Mouse (Mus musculus): Measurements from ENCODE around the gene Apol7a. TPM values are rescaled to one million over a fixed set of nuclear protein-coding genes. Genes with fewer than 3 reads are reported as not detected.

The Apol7a gene
- polyA plus RNA-seq, 1 experiment from 2014 or later = 2.8 TPM

GRCm38 (mm10) chr15:77350117-77350516, 48.8 kb downstream of the Apol7a start:
- no peak overlapping the region for H3K4me2 ChIP-seq (replicated peaks; ENCODE audit: low read depth, low read length)
- no peaks in the 10 kb centered on the region for H3K27me3 ChIP-seq (ENCODE audit: control insufficient read depth, insufficient read depth, low read length)
- no peak overlapping the region for H3K27ac ChIP-seq (ENCODE audit: low read length)
- H3K9me3 ChIP-seq (ENCODE audit: control insufficient read depth, low read depth, low read length) = no peaks in the 10 kb centered on the region
- ATAC-seq (ENCODE audit: insufficient number of reproducible peaks, insufficient read depth, low FRiP score, low read depth) = no peak
- H3K4me3 ChIP-seq (ENCODE audit: low read depth, low read length) = no peak overlapping the region
- 85% methylated on average over 7 of the region's 7 CpGs for WGBS
- H3K36me3 ChIP-seq (ENCODE audit: control insufficient read depth, insufficient read depth, low read length) = no peaks in the 10 kb centered on the region
- no peak overlapping the region for H3K9ac ChIP-seq (replicated peaks; ENCODE audit: low read depth, low read length)
- 0 out of 2 replicates have a peak, but pooled peaks cover 10% of the 10 kb centered on the region for H3K4me1 ChIP-seq (ENCODE audit: control insufficient read depth, insufficient read depth, low read length)

GRCm38 (mm10) chr15:77348146-77348545, 50.8 kb downstream of the Apol7a start:
- H3K4me2 ChIP-seq (replicated peaks; ENCODE audit: low read depth, low read length) = no peak overlapping the region
- WGBS = 73% methylated on average over 7 of the region's 7 CpGs
- no peak overlapping the region for H3K9ac ChIP-seq (replicated peaks; ENCODE audit: low read depth, low read length)
- H3K4me1 ChIP-seq (ENCODE audit: control insufficient read depth, insufficient read depth, low read length) = peaks cover 12% of the 10 kb centered on the region
- no peak overlapping the region for H3K27ac ChIP-seq (ENCODE audit: low read length)
- no peaks in the 10 kb centered on the region for H3K27me3 ChIP-seq (ENCODE audit: control insufficient read depth, insufficient read depth, low read length)
- H3K36me3 ChIP-seq (ENCODE audit: control insufficient read depth, insufficient read depth, low read length) = no peaks in the 10 kb centered on the region
- ATAC-seq (ENCODE audit: insufficient number of reproducible peaks, insufficient read depth, low FRiP score, low read depth) = no peak
- H3K4me3 ChIP-seq (ENCODE audit: low read depth, low read length) = no peak overlapping the region
- H3K9me3 ChIP-seq (ENCODE audit: control insufficient read depth, low read depth, low read length) = no peaks in the 10 kb centered on the region

GRCm38 (mm10) chr15:77344127-77345125, 54.5 kb downstream of the Apol7a start:
- H3K36me3 ChIP-seq (ENCODE audit: control insufficient read depth, insufficient read depth, low read length) = no peaks in the 10 kb centered on the region
- no peaks in the 10 kb centered on the region for H3K27me3 ChIP-seq (ENCODE audit: control insufficient read depth, insufficient read depth, low read length)
- no peaks in the 10 kb centered on the region for H3K9me3 ChIP-seq (ENCODE audit: control insufficient read depth, low read depth, low read length)
- 26% methylated on average over 17 of the region's 17 CpGs for WGBS
- peak overlapping the region; percentile 0; the same call in 1 of the 2 replicates for H3K4me3 ChIP-seq (ENCODE audit: low read depth, low read length)
- no peak overlapping the region for H3K9ac ChIP-seq (replicated peaks; ENCODE audit: low read depth, low read length)
- peaks cover 23% of the 10 kb centered on the region for H3K4me1 ChIP-seq (ENCODE audit: control insufficient read depth, insufficient read depth, low read length)
- peak; percentile 30; the same call in 1 of the 2 replicates for ATAC-seq (ENCODE audit: insufficient number of reproducible peaks, insufficient read depth, low FRiP score, low read depth)
- H3K27ac ChIP-seq (ENCODE audit: low read length) = peak overlapping the region; percentile 90
- peak overlapping the region; percentile 40 for H3K4me2 ChIP-seq (replicated peaks; ENCODE audit: low read depth, low read length)

GRCm38 (mm10) chr15:77343527-77344091, 55.3 kb downstream of the Apol7a start:
- peaks cover 23% of the 10 kb centered on the region for H3K4me1 ChIP-seq (ENCODE audit: control insufficient read depth, insufficient read depth, low read length)
- no peaks in the 10 kb centered on the region for H3K36me3 ChIP-seq (ENCODE audit: control insufficient read depth, insufficient read depth, low read length)
- no peaks in the 10 kb centered on the region for H3K9me3 ChIP-seq (ENCODE audit: control insufficient read depth, low read depth, low read length)
- no peak overlapping the region for H3K9ac ChIP-seq (replicated peaks; ENCODE audit: low read depth, low read length)
- H3K27me3 ChIP-seq (ENCODE audit: control insufficient read depth, insufficient read depth, low read length) = no peaks in the 10 kb centered on the region
- ATAC-seq (ENCODE audit: insufficient number of reproducible peaks, insufficient read depth, low FRiP score, low read depth) = peak; percentile 62
- H3K4me3 ChIP-seq (ENCODE audit: low read depth, low read length) = peak overlapping the region; percentile 8; the same call in 1 of the 2 replicates
- peak overlapping the region; percentile 90 for H3K27ac ChIP-seq (ENCODE audit: low read length)
- WGBS = 5% methylated on average over 13 of the region's 13 CpGs
- H3K4me2 ChIP-seq (replicated peaks; ENCODE audit: low read depth, low read length) = peak overlapping the region; percentile 40

GRCm38 (mm10) chr15:77342962-77343526, 55.9 kb downstream of the Apol7a start:
- WGBS = 34% methylated on average over 18 of the region's 18 CpGs
- H3K27ac ChIP-seq (ENCODE audit: low read length) = peak overlapping the region; percentile 90
- no peak for ATAC-seq (ENCODE audit: insufficient number of reproducible peaks, insufficient read depth, low FRiP score, low read depth)

GRCm38 (mm10) chr15:77342005-77342404, 56.9 kb downstream of the Apol7a start:
- ATAC-seq (ENCODE audit: insufficient number of reproducible peaks, insufficient read depth, low FRiP score, low read depth) = no peak
- WGBS = 85% methylated on average over 6 of the region's 6 CpGs

More at GRCm38 (mm10) chr15:77342962-77343526, 55.9 kb downstream of the Apol7a start:
- peaks cover 23% of the 10 kb centered on the region for H3K4me1 ChIP-seq (ENCODE audit: control insufficient read depth, insufficient read depth, low read length)
- H3K9me3 ChIP-seq (ENCODE audit: control insufficient read depth, low read depth, low read length) = no peaks in the 10 kb centered on the region
- no peak overlapping the region for H3K9ac ChIP-seq (replicated peaks; ENCODE audit: low read depth, low read length)
- peak overlapping the region; percentile 8; the same call in 1 of the 2 replicates for H3K4me3 ChIP-seq (ENCODE audit: low read depth, low read length)
- H3K27me3 ChIP-seq (ENCODE audit: control insufficient read depth, insufficient read depth, low read length) = no peaks in the 10 kb centered on the region
- H3K36me3 ChIP-seq (ENCODE audit: control insufficient read depth, insufficient read depth, low read length) = no peaks in the 10 kb centered on the region
- peak overlapping the region; percentile 40 for H3K4me2 ChIP-seq (replicated peaks; ENCODE audit: low read depth, low read length)

GRCm38 (mm10) chr15:77340581-77340980, 58.3 kb downstream of the Apol7a start:
- Histone ChIP-seq H3K4me1 (ENCODE audit: control insufficient read depth, insufficient read depth, low read length) (peaks cover 37% of the 10 kb centered on the region), H3K9ac (replicated peaks; ENCODE audit: low read depth, low read length) (no peak overlapping the region), H3K27me3 (ENCODE audit: control insufficient read depth, insufficient read depth, low read length) (no peaks in the 10 kb centered on the region), H3K27ac (ENCODE audit: low read length) (no peak overlapping the region), H3K4me2 (replicated peaks; ENCODE audit: low read depth, low read length) (no peak overlapping the region), H3K36me3 (ENCODE audit: control insufficient read depth, insufficient read depth, low read length) (no peaks in the 10 kb centered on the region), H3K4me3 (ENCODE audit: low read depth, low read length) (no peak overlapping the region), H3K9me3 (ENCODE audit: control insufficient read depth, low read depth, low read length) (no peaks in the 10 kb centered on the region)
- ATAC-seq (ENCODE audit: insufficient number of reproducible peaks, insufficient read depth, low FRiP score, low read depth) = no peak

More at GRCm38 (mm10) chr15:77342005-77342404, 56.9 kb downstream of the Apol7a start:
- H3K4me3 ChIP-seq (ENCODE audit: low read depth, low read length) = no peak overlapping the region
- no peaks in the 10 kb centered on the region for H3K9me3 ChIP-seq (ENCODE audit: control insufficient read depth, low read depth, low read length)
- H3K27ac ChIP-seq (ENCODE audit: low read length) = no peak overlapping the region
- H3K9ac ChIP-seq (replicated peaks; ENCODE audit: low read depth, low read length) = no peak overlapping the region
- peaks cover 25% of the 10 kb centered on the region for H3K4me1 ChIP-seq (ENCODE audit: control insufficient read depth, insufficient read depth, low read length)
- no peaks in the 10 kb centered on the region for H3K36me3 ChIP-seq (ENCODE audit: control insufficient read depth, insufficient read depth, low read length)
- H3K4me2 ChIP-seq (replicated peaks; ENCODE audit: low read depth, low read length) = no peak overlapping the region
- no peaks in the 10 kb centered on the region for H3K27me3 ChIP-seq (ENCODE audit: control insufficient read depth, insufficient read depth, low read length)

- H3K27me3 ChIP-seq (ENCODE audit: control insufficient read depth, insufficient read depth, low read length) = no peaks in the 10 kb centered on the region
- H3K4me3 ChIP-seq (ENCODE audit: low read depth, low read length) = no peak overlapping the region
- ATAC-seq (ENCODE audit: insufficient number of reproducible peaks, insufficient read depth, low FRiP score, low read depth) = no peak
- peaks cover 34% of the 10 kb centered on the region for H3K4me1 ChIP-seq (ENCODE audit: control insufficient read depth, insufficient read depth, low read length)
- no peaks in the 10 kb centered on the region for H3K9me3 ChIP-seq (ENCODE audit: control insufficient read depth, low read depth, low read length)
- no peaks in the 10 kb centered on the region for H3K36me3 ChIP-seq (ENCODE audit: control insufficient read depth, insufficient read depth, low read length)
- 23% methylated on average over 8 of the region's 8 CpGs for WGBS
- H3K27ac ChIP-seq (ENCODE audit: low read length) = peak overlapping the region; percentile 58; the same call in 1 of the 2 replicates
- no peak overlapping the region for H3K4me2 ChIP-seq (replicated peaks; ENCODE audit: low read depth, low read length)
- H3K9ac ChIP-seq (replicated peaks; ENCODE audit: low read depth, low read length) = no peak overlapping the region
Observed at GRCm38 (mm10) chr15:77338924-77339429, 59.9 kb downstream of the Apol7a start.
